Mouse (Mus musculus) neural tube, embryonic 14.5 days (tissue): ENCODE results near the gene Hfe. TPM values are rescaled to one million over a fixed set of nuclear protein-coding genes. Genes with fewer than 3 reads are reported as not detected.
A peak's percentile ranks its signal among the peaks of the same experiment; 100 is the strongest.

Source experiments
- ATAC-seq: fragments of 200-750 bp; cut with Nextera tagmentation; 2 replicates; pipeline ENCODE4 v1.8.0; 2017; ENCODE audit warnings: low read depth, mild to moderate bottlenecking, moderate TSS enrichment, moderate library complexity
- H3K27ac ChIP-seq: fragments of 300-500 bp; sonication (generic); 2 replicates; pipeline ENCODE4 v1.5.1; 2014; ENCODE audit warnings: low read depth, mild to moderate bottlenecking, control low read depth, low read length, moderate library complexity, mixed read lengths
- H3K27me3 ChIP-seq: fragments of 300-500 bp; sonication (generic); 2 replicates; pipeline ENCODE4 v1.6.1; 2014; ENCODE audit warnings: low read length; ENCODE audit not compliant: control insufficient read depth, insufficient read depth
- H3K36me3 ChIP-seq: fragments of 300-500 bp; sonication (generic); 2 replicates; pipeline ENCODE4 v1.6.1; 2014; ENCODE audit warnings: low read length, mixed read lengths; ENCODE audit not compliant: control insufficient read depth, insufficient read depth
- H3K4me1 ChIP-seq: fragments of 300-500 bp; sonication (generic); 2 replicates; pipeline ENCODE4 v1.6.1; 2014; ENCODE audit warnings: low read length; ENCODE audit not compliant: control insufficient read depth, insufficient read depth
- H3K4me2 ChIP-seq: fragments of 300-500 bp; sonication (generic); 2 replicates; pipeline ENCODE4 v1.6.1; 2014; ENCODE audit warnings: mild to moderate bottlenecking, low read depth, low read length, control low read depth
- H3K4me3 ChIP-seq: fragments of 300-500 bp; sonication (generic); 2 replicates; pipeline ENCODE4 v1.5.1; 2014; ENCODE audit warnings: low read depth, low read length, control low read depth, mixed read lengths
- H3K9ac ChIP-seq: fragments of 300-500 bp; sonication (generic); replicated peaks from 2 replicates; pipeline ENCODE4 v1.6.1; 2014; ENCODE audit warnings: low read depth, mild to moderate bottlenecking, control low read depth, low read length, mixed read lengths
- H3K9me3 ChIP-seq: fragments of 300-500 bp; sonication (generic); 2 replicates; pipeline ENCODE4 v1.6.1; 2016; ENCODE audit warnings: low read length; ENCODE audit not compliant: control insufficient read depth
- WGBS: fragments of 180-500 bp; shearing (Covaris S2); extraction: QIAGEN DNeasy Blood & Tissue Kit; methylation state at CpG from one replicate; pipeline ENCODE4 v1.1.7; 2014; 5-methylcytosine and 5-hydroxymethylcytosine counted together
- polyA plus RNA-seq: library from polyadenylated mRNA; unstranded; fragments of >200 nt; fragmentation: Nextera tagmentation; extraction: Ambion mirVana; gene quantifications from 2 replicates; pipeline ENCODE4 v1.2.1, GENCODE M21; 2014

Gene Hfe
- polyA plus RNA-seq, result 2.4 and 4.7 TPM in 2 replicates

DNA sequence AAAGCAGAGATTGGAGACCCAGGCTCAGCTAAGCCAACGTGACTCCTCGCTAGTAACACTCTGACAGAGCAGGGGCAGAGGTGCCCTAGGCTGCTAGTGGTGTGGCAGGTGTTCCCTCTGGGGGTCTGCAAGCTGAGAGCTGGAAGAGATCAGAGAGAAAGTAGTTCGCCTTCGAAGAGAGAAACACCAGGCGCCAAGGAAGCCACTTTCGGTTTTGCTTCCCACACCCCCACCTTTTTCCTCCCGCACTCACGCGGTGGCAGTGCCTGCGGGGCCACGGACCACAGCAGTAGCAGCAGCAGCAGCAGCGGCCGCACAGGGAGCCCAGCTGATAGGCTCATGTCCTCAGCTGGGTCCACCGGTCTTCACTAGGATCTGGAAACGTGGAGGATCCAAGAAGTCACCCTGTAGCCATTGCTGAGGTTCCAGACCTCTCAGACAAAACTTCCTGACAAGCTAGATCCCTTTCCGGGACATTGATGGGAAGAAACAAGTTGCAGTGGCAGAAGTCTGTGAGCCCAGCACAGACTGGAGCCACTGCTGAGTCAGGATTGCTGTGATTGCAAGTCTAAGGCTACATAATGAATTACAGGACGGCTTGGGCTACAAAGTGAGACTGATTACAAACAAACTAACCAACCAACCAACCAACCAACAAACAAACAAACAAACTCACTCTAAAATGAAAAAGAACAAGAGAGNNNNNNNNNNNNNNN lies at the start of gene Hfe:
Gene Hfe, minus strand, starts transcription at position 481 of the 716 bp plus-strand sequence.
- H3K4me2 ChIP-seq, result peak within 1 kb of the TSS; percentile 54
- WGBS, result 3% methylated on average over 17 of the region's 17 CpGs
- H3K4me3 ChIP-seq, result peak within 1 kb of the TSS; percentile 28
- H3K27ac ChIP-seq, result no peak within 1 kb of the TSS
- no peaks in the 10 kb centered on the region for H3K36me3 ChIP-seq
- H3K9ac ChIP-seq, result peak within 1 kb of the TSS; percentile 41
- peak; percentile 69; the same call in 1 of the 2 replicates for ATAC-seq
- no peaks in the 10 kb centered on the region for H3K9me3 ChIP-seq
- H3K4me1 ChIP-seq, result no peaks in the 10 kb centered on the region
- H3K27me3 ChIP-seq, result no peaks in the 10 kb centered on the region

GRCm38 (mm10) chr13:23759916-23760239 lies 49.2 kb upstream of the Hfe start:
- H3K27me3 ChIP-seq, result no peaks in the 10 kb centered on the region
- 67% methylated on average over 1 of the region's 1 CpGs for WGBS
- no peaks in the 10 kb centered on the region for H3K36me3 ChIP-seq
- H3K9me3 ChIP-seq, result no peaks in the 10 kb centered on the region
- no peak overlapping the region for H3K4me3 ChIP-seq
- ATAC-seq, result no peak
- H3K9ac ChIP-seq, result no peak overlapping the region
- H3K27ac ChIP-seq, result no peak overlapping the region
- peaks cover 7% of the 10 kb centered on the region for H3K4me1 ChIP-seq
- peak overlapping the region; percentile 59; the same call in 1 of the 2 replicates for H3K4me2 ChIP-seq

DNA sequence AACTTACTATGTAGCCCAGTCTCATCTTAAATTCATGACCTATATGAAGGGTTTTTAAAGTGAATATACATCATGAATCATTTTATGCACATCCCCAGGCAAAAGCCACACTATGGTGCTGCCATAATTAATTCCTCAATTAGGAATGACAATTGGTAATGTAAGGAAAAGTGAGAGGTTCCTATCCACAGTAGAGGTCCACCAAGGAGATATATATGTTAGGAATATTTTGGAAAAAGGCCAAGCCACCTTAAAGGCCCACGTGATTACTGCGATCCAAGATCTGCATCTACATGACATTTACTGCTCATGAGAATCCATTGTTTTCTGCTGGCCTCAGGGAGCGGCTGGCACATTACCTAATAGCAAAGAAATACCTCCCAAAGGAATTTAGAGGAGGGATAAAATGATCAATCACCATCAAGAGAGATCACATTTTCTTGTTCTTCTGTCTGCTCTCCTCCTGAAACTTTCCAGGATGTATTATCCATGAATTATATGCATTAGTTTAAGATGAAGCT lies 48.7 kb upstream of the Hfe start:
- Histone ChIP-seq H3K9ac (no peak overlapping the region), H3K27me3 (no peaks in the 10 kb centered on the region), H3K27ac (no peak overlapping the region), H3K36me3 (no peaks in the 10 kb centered on the region), H3K4me2 (no peak overlapping the region), H3K4me1 (peaks cover 4% of the 10 kb centered on the region), H3K4me3 (no peak overlapping the region), H3K9me3 (no peaks in the 10 kb centered on the region)
- WGBS, result 46% methylated on average over 3 of the region's 3 CpGs
- ATAC-seq, result no peak

DNA sequence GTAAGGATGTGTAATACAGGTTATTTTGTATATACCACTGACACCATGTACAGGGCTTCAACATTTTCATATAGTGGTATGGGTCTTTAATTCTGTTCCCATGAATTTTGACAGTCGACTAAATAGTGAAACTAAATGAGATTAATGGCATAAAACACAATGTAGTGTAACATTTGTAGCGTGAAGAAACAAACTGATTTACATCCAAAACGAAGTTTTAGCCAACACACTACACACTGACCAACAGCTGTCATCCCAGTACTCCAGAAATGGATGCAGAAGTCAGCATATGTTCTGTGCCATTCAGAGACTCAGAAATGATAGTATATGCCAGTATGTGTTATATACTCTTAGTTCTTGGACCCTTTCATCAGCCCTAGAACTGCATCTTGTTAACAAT lies 47.3 kb upstream of the Hfe start:
- Histone ChIP-seq H3K9ac (no peak overlapping the region), H3K27me3 (no peaks in the 10 kb centered on the region), H3K27ac (no peak overlapping the region), H3K4me3 (no peak overlapping the region), H3K9me3 (no peaks in the 10 kb centered on the region), H3K4me2 (no peak overlapping the region), H3K4me1 (no peaks in the 10 kb centered on the region; the same call in none of the 2 replicates), H3K36me3 (no peaks in the 10 kb centered on the region)
- WGBS, result 45% methylated on average over 3 of the region's 3 CpGs
- ATAC-seq, result no peak

GRCm38 (mm10) chr13:23757211-23757773 lies 46.6 kb upstream of the Hfe start:
- Histone ChIP-seq H3K9ac (no peak overlapping the region), H3K36me3 (no peaks in the 10 kb centered on the region), H3K4me3 (peak overlapping the region; percentile 25), H3K9me3 (no peaks in the 10 kb centered on the region), H3K27me3 (no peaks in the 10 kb centered on the region), H3K27ac (peak overlapping the region; percentile 68; the same call in 1 of the 2 replicates), H3K4me1 (no peaks in the 10 kb centered on the region; the same call in none of the 2 replicates), H3K4me2 (peak overlapping the region; percentile 51)
- WGBS, result 4% methylated on average over 9 of the region's 23 CpGs
- ATAC-seq, result 0 out of 2 replicates have a peak, but pooled peaks have one; percentile 6

DNA sequence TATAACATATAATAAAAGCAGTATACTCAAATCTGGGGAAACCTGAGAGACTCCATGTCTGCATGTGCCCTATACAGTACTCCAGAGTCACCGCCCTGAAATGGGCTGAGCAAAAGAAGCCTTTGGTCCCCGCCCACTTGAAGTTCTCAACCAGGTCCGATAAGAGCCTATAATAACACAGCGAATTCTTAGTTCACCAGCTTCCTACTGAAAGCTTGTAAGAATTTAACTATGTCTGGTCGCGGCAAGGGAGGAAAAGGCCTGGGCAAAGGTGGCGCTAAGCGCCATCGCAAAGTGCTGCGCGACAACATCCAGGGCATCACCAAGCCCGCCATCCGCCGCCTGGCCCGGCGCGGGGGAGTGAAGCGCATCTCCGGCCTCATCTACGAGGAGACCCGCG lies 46.1 kb upstream of the Hfe start, which contains the start of gene Hist1h4b:
Gene Hist1h4b, plus strand, starts transcription at position 224 of the 400 bp plus-strand sequence.
- no peaks in the 10 kb centered on the region for H3K9me3 ChIP-seq
- under 1% methylated on average over 17 of the region's 22 CpGs for WGBS
- H3K27me3 ChIP-seq, result no peaks in the 10 kb centered on the region
- H3K4me2 ChIP-seq, result peak within 1 kb of the TSS; percentile 51
- peak within 1 kb of the TSS; percentile 25 for H3K4me3 ChIP-seq
- H3K4me1 ChIP-seq, result no peaks in the 10 kb centered on the region; the same call in none of the 2 replicates
- peak within 1 kb of the TSS; percentile 68; the same call in 1 of the 2 replicates for H3K27ac ChIP-seq
- ATAC-seq, result peak; percentile 75
- H3K36me3 ChIP-seq, result no peaks in the 10 kb centered on the region
- no peak within 1 kb of the TSS for H3K9ac ChIP-seq

DNA sequence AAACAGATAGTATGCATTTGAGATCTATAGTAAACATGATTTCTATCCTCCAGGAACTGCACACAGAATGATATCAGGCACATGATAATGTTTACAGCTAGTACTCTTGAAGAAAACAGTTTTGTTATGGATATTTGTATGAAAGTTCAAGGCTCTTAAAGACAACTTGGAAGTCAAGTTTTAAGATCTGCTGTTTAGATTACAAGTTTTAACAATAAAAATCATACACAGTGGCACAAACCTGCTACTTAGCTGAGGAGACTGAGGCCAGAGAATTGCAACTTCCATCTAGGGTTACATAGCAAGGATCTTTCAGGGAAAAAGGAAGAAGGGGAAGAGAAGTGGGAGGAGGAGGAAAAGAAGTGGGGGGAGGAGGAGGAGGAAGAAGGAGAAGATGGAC lies 44.3 kb upstream of the Hfe start:
- H3K27ac ChIP-seq, result no peak overlapping the region
- peaks cover 4% of the 10 kb centered on the region; the same call in 1 of the 2 replicates for H3K4me1 ChIP-seq
- no peaks in the 10 kb centered on the region for H3K9me3 ChIP-seq
- H3K36me3 ChIP-seq, result no peaks in the 10 kb centered on the region
- H3K27me3 ChIP-seq, result no peaks in the 10 kb centered on the region
- no peak overlapping the region for H3K4me2 ChIP-seq
- no peak overlapping the region for H3K9ac ChIP-seq
- no peak overlapping the region for H3K4me3 ChIP-seq
- no peak for ATAC-seq

DNA sequence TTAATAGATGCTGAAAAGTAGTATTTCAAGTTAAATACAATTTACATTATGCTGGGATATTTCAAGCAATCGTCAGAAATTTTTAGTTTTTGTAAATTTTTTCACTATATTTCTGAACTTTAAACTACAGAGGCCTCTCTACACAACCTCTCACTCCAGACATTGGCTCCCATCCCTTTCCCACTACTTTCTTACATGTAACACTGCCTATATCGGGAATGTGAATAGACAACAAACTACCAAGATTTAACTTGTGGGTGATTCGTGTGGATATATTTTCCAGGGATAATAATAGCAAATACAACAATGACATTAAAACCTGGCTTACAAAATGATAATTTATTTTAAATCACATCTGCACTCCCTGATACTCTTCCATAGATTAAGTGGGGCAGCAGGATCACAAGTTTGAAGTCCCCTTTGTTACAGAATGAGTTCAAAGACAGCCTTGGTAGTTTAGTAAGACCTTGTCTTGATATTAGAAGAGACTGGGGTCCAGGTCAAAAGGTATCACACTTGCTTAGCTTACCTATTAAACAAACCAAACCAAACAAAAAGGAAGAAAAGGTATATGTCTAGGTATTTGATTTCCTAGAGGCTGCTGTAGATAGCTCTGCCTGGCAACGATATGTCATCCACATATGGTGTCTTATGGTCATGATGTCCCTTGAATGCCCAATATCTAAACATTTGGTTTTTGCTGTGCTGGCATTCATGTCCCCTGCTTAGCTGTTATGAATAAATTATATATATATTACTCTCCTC lies 42.8 kb upstream of the Hfe start:
- no peaks in the 10 kb centered on the region for H3K27me3 ChIP-seq
- H3K4me1 ChIP-seq, result peaks cover 4% of the 10 kb centered on the region; the same call in 1 of the 2 replicates
- no peak overlapping the region for H3K4me3 ChIP-seq
- no peak overlapping the region for H3K4me2 ChIP-seq
- 58% methylated on average over 4 of the region's 4 CpGs for WGBS
- H3K9ac ChIP-seq, result no peak overlapping the region
- no peaks in the 10 kb centered on the region for H3K36me3 ChIP-seq
- no peak for ATAC-seq
- H3K9me3 ChIP-seq, result no peaks in the 10 kb centered on the region
- H3K27ac ChIP-seq, result no peak overlapping the region
